ENCODE assay signal across 22 mouse cellular contexts in the genomic region with DNA sequence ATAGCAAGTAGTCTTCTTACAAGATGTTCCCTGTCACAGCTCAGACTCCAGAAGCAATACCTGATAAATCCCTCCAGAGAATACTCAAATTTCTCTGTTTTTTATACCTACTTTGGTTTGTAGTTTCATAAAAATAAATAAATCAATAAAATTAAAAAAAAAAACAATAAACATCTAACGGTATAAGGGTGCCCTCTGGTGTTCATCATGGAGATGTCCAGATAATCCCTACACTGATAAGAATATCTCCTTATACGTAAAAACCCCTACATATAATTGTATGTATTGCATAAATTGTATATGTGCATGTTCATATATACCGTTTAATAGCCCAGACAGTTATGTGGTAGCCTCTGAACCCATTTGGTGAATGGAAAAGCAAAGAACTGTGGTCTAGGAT.
DNase-seq lines count a peak whose midpoint lies in the region; ATAC-seq and TF ChIP-seq lines count a peak whose summit lies in the region.
"Had no signal": no experiment of that assay in that cellular context is flagged by ENCODE, and none has a peak within 500 bp of the region (broad histone marks: within the 10 kb centered on the region; RNA-seq: fewer than 3 reads in every experiment).

No protein-coding gene starts in this region.

- H3K9ac ChIP-seq in embryonic facial prominence, embryonic 11.5 days (replicated peaks; ENCODE audit: low read length): no peak overlapping the region
- no peak overlapping the region for H3K9ac ChIP-seq in kidney, postnatal 0 days (ENCODE audit: low read depth, low read length)
- H3K9ac ChIP-seq in kidney, embryonic 14.5 days (ENCODE audit: low read depth, low read length): no peak overlapping the region
- H3K9ac ChIP-seq: forebrain, embryonic 13.5 days; hindbrain, embryonic 15.5 days; midbrain, embryonic 12.5 days had no signal

- DNase-seq in embryonic facial prominence, embryonic 11.5 days (ENCODE audit: low spot score): peak; percentile 6
- no peak for DNase-seq in embryonic facial prominence, embryonic 10.5 days (ENCODE audit: low spot score)
- DNase-seq in kidney, postnatal 0 days (ENCODE audit: low spot score): peak; percentile 3
- DNase-seq in 3T3-L1 (ENCODE audit: low read depth, low spot score): peak; percentile 14
- DNase-seq in NIH3T3 (ENCODE audit: low read depth): peak; percentile 10
- no peak for DNase-seq in urinary bladder, adult 18-20 months (ENCODE audit: low spot score in 2 of 2)
- DNase-seq in frontal cortex, postnatal 36 days (ENCODE audit: low spot score in 2 of 2): no peak
- DNase-seq: adrenal gland, postnatal 10 days; B cell, adult 2 months; cerebellum, adult 18-20 months; heart, adult 18-20 months; kidney, adult 8-10 months; kidney, postnatal 4 days; liver; lung, adult 2 months; right cerebral cortex, adult 18-20 months had no signal

- WGBS in embryonic facial prominence, embryonic 11.5 days: 23% methylated on average over 3 of the region's 3 CpGs
- WGBS in embryonic facial prominence, embryonic 10.5 days: 26% methylated on average over 3 of the region's 3 CpGs
- 21% methylated on average over 3 of the region's 3 CpGs for WGBS in kidney, postnatal 0 days
- WGBS in kidney, embryonic 14.5 days: 31% methylated on average over 3 of the region's 3 CpGs

- H3K4me2 ChIP-seq in embryonic facial prominence, embryonic 11.5 days (ENCODE audit: low read depth, low read length): no peak overlapping the region
- H3K4me2 ChIP-seq in kidney, postnatal 0 days (ENCODE audit: low read length): no peak overlapping the region
- H3K4me2 ChIP-seq in kidney, embryonic 14.5 days (replicated peaks; ENCODE audit: low read depth, low read length): no peak overlapping the region
- H3K4me2 ChIP-seq: forebrain, embryonic 13.5 days; hindbrain, embryonic 15.5 days; midbrain, embryonic 12.5 days had no signal

- TF ChIP-seq CTCF in kidney, postnatal 0 days (IDR thresholded peaks at IDR 0.05; ENCODE audit: low read depth): peak; percentile 53

- H3K9me3 ChIP-seq in embryonic facial prominence, embryonic 11.5 days (replicated peaks; ENCODE audit: control insufficient read depth, low read length): no peaks in the 10 kb centered on the region
- H3K9me3 ChIP-seq in embryonic facial prominence, embryonic 10.5 days: no peaks in the 10 kb centered on the region
- H3K9me3 ChIP-seq in kidney, postnatal 0 days (replicated peaks; ENCODE audit: low read length): no peaks in the 10 kb centered on the region
- no peaks in the 10 kb centered on the region for H3K9me3 ChIP-seq in kidney, embryonic 14.5 days (ENCODE audit: control insufficient read depth, low read length)
- H3K9me3 ChIP-seq: forebrain, embryonic 13.5 days; G1E; hindbrain, embryonic 15.5 days; midbrain, embryonic 12.5 days had no signal

- H3K36me3 ChIP-seq in embryonic facial prominence, embryonic 11.5 days (replicated peaks; ENCODE audit: control insufficient read depth, insufficient read depth, low read depth, low read length): no peaks in the 10 kb centered on the region
- H3K36me3 ChIP-seq in embryonic facial prominence, embryonic 10.5 days (replicated peaks): no peaks in the 10 kb centered on the region
- H3K36me3 ChIP-seq in kidney, postnatal 0 days (ENCODE audit: insufficient read depth, low read length): no peaks in the 10 kb centered on the region
- H3K36me3 ChIP-seq in kidney, embryonic 14.5 days (ENCODE audit: control insufficient read depth, insufficient read depth, low read length): no peaks in the 10 kb centered on the region
- H3K36me3 ChIP-seq: G1E; hindbrain, embryonic 15.5 days; midbrain, embryonic 12.5 days had no signal

- H3K4me3 ChIP-seq in embryonic facial prominence, embryonic 11.5 days (ENCODE audit: low read depth, low read length): no peak overlapping the region
- no peak overlapping the region for H3K4me3 ChIP-seq in embryonic facial prominence, embryonic 10.5 days
- no peak overlapping the region for H3K4me3 ChIP-seq in kidney, postnatal 0 days (replicated peaks; ENCODE audit: low read depth, low read length)
- no peak overlapping the region for H3K4me3 ChIP-seq in kidney, embryonic 14.5 days (ENCODE audit: low read length)
- H3K4me3 ChIP-seq: forebrain, embryonic 13.5 days; hindbrain, embryonic 15.5 days; midbrain, embryonic 12.5 days had no signal

- H3K27me3 ChIP-seq in embryonic facial prominence, embryonic 11.5 days (ENCODE audit: control insufficient read depth, insufficient read depth, low read length): no peaks in the 10 kb centered on the region
- 0 out of 2 replicates have a peak, but pooled peaks cover 7% of the 10 kb centered on the region for H3K27me3 ChIP-seq in embryonic facial prominence, embryonic 10.5 days (replicated peaks; ENCODE audit: low read depth, poor library complexity, severe bottlenecking)
- H3K27me3 ChIP-seq in kidney, postnatal 0 days (ENCODE audit: insufficient read depth, low read length): no peaks in the 10 kb centered on the region
- H3K27me3 ChIP-seq in kidney, embryonic 14.5 days (ENCODE audit: control insufficient read depth, insufficient read depth, low read length): no peaks in the 10 kb centered on the region
- H3K27me3 ChIP-seq: forebrain, embryonic 13.5 days; hindbrain, embryonic 15.5 days; midbrain, embryonic 12.5 days had no signal

- H3K4me1 ChIP-seq in embryonic facial prominence, embryonic 11.5 days (ENCODE audit: control insufficient read depth, insufficient read depth, low read length): no peaks in the 10 kb centered on the region
- no peaks in the 10 kb centered on the region for H3K4me1 ChIP-seq in embryonic facial prominence, embryonic 10.5 days
- no peaks in the 10 kb centered on the region for H3K4me1 ChIP-seq in kidney, postnatal 0 days (replicated peaks; ENCODE audit: insufficient read depth, low read length)
- no peaks in the 10 kb centered on the region for H3K4me1 ChIP-seq in kidney, embryonic 14.5 days (ENCODE audit: control insufficient read depth, insufficient read depth, low read length)
- H3K4me1 ChIP-seq: forebrain, embryonic 13.5 days; hindbrain, embryonic 15.5 days; midbrain, embryonic 12.5 days had no signal

- H3K27ac ChIP-seq in embryonic facial prominence, embryonic 11.5 days (replicated peaks; ENCODE audit: low read depth, low read length): no peak overlapping the region
- H3K27ac ChIP-seq in embryonic facial prominence, embryonic 10.5 days (replicated peaks): no peak overlapping the region
- H3K27ac ChIP-seq in kidney, postnatal 0 days: no peak overlapping the region
- H3K27ac ChIP-seq in kidney, embryonic 14.5 days (ENCODE audit: low read depth, low read length): no peak overlapping the region
- H3K27ac ChIP-seq: forebrain, embryonic 13.5 days; hindbrain, embryonic 15.5 days; macrophage; midbrain, embryonic 12.5 days had no signal

- no peak for ATAC-seq in embryonic facial prominence, embryonic 11.5 days (replicated peaks; ENCODE audit: insufficient number of reproducible peaks, low FRiP score, low TSS enrichment, low read depth)
- ATAC-seq in kidney, postnatal 0 days (replicated peaks; ENCODE audit: low FRiP score, low read depth): no peak
- no peak for ATAC-seq in kidney, embryonic 14.5 days (ENCODE audit: low FRiP score, low TSS enrichment)
- ATAC-seq: forebrain, embryonic 13.5 days had no signal

Comparison
In these comparisons a context has a peak if more than half of its experiments do, and no peak if none do; other contexts are left out.
1. DNase-seq: peak in embryonic facial prominence, embryonic 11.5 days (single experiment), kidney, postnatal 0 days (single experiment), 3T3-L1 (single experiment) and NIH3T3 (single experiment); none in embryonic facial prominence, embryonic 10.5 days (single experiment), urinary bladder, adult 18-20 months (0 of 2) and frontal cortex, postnatal 36 days (0 of 2).